Comparison of ENCODE assay signal across 10 mouse cellular contexts in genomic region chr14:116559990-116560389, GRCm38 (mm10).
DNase-seq lines count a peak whose midpoint lies in the region; ATAC-seq lines count a peak whose summit lies in the region.
"Had no signal": no experiment of that assay in that cellular context is flagged by ENCODE, and none has a peak within 500 bp of the region (broad histone marks: within the 10 kb centered on the region; RNA-seq: fewer than 3 reads in every experiment).

No protein-coding gene starts in this region.

- no peak overlapping the region for H3K9ac ChIP-seq in neural tube, embryonic 12.5 days
- no peak overlapping the region for H3K9ac ChIP-seq in neural tube, embryonic 15.5 days (replicated peaks)
- H3K9ac ChIP-seq in hindbrain, embryonic 16.5 days (ENCODE audit: low read depth, low read length), result no peak overlapping the region
- H3K9ac ChIP-seq in midbrain, embryonic 16.5 days (ENCODE audit: low read depth, low read length), result no peak overlapping the region

- H3K36me3 ChIP-seq in neural tube, embryonic 12.5 days, result no peaks in the 10 kb centered on the region
- H3K36me3 ChIP-seq in neural tube, embryonic 15.5 days, result no peaks in the 10 kb centered on the region
- no peaks in the 10 kb centered on the region for H3K36me3 ChIP-seq in hindbrain, embryonic 16.5 days (ENCODE audit: control insufficient read depth, insufficient read depth, low read length)
- H3K36me3 ChIP-seq in midbrain, embryonic 16.5 days (ENCODE audit: control insufficient read depth, insufficient read depth, low read length), result no peaks in the 10 kb centered on the region

- H3K4me2 ChIP-seq in neural tube, embryonic 12.5 days (replicated peaks), result no peak overlapping the region
- no peak overlapping the region for H3K4me2 ChIP-seq in neural tube, embryonic 15.5 days
- H3K4me2 ChIP-seq in hindbrain, embryonic 16.5 days (ENCODE audit: low read length), result no peak overlapping the region
- no peak overlapping the region for H3K4me2 ChIP-seq in midbrain, embryonic 16.5 days (ENCODE audit: low read length)

- no peaks in the 10 kb centered on the region for H3K9me3 ChIP-seq in neural tube, embryonic 12.5 days
- no peaks in the 10 kb centered on the region for H3K9me3 ChIP-seq in neural tube, embryonic 15.5 days (replicated peaks)
- H3K9me3 ChIP-seq in hindbrain, embryonic 16.5 days (ENCODE audit: control insufficient read depth, low read length), result no peaks in the 10 kb centered on the region
- H3K9me3 ChIP-seq in midbrain, embryonic 16.5 days (replicated peaks; ENCODE audit: control insufficient read depth, low read length, poor library complexity, severe bottlenecking), result no peaks in the 10 kb centered on the region

- no peaks in the 10 kb centered on the region for H3K27me3 ChIP-seq in neural tube, embryonic 12.5 days (replicated peaks)
- no peaks in the 10 kb centered on the region for H3K27me3 ChIP-seq in neural tube, embryonic 15.5 days (replicated peaks)
- H3K27me3 ChIP-seq in hindbrain, embryonic 16.5 days (replicated peaks; ENCODE audit: control insufficient read depth, insufficient read depth, low read length), result no peaks in the 10 kb centered on the region
- no peaks in the 10 kb centered on the region for H3K27me3 ChIP-seq in midbrain, embryonic 16.5 days (ENCODE audit: control insufficient read depth, insufficient read depth, low read depth, low read length)

- DNase-seq in cerebellum, adult 9-10 months, result peak; percentile 7
- no peak for DNase-seq in cerebellum, postnatal 36 days
- DNase-seq in layer of hippocampus, adult 11-12 months (ENCODE audit: low spot score), result no peak
- DNase-seq in adrenal gland, postnatal 25 days, result no peak

- H3K4me1 ChIP-seq in neural tube, embryonic 12.5 days, result no peaks in the 10 kb centered on the region
- peaks cover 4% of the 10 kb centered on the region; the same call in 1 of the 2 replicates for H3K4me1 ChIP-seq in neural tube, embryonic 15.5 days
- no peaks in the 10 kb centered on the region for H3K4me1 ChIP-seq in hindbrain, embryonic 16.5 days (ENCODE audit: control insufficient read depth, insufficient read depth, low read depth, low read length)
- no peaks in the 10 kb centered on the region for H3K4me1 ChIP-seq in midbrain, embryonic 16.5 days (ENCODE audit: control insufficient read depth, insufficient read depth, low read length)

- WGBS in neural tube, embryonic 12.5 days, result 48% methylated on average over 1 of the region's 1 CpGs
- WGBS in neural tube, embryonic 15.5 days, result 39% methylated on average over 1 of the region's 1 CpGs
- 55% methylated on average over 1 of the region's 1 CpGs for WGBS in hindbrain, embryonic 16.5 days
- WGBS in midbrain, embryonic 16.5 days, result 47% methylated on average over 1 of the region's 1 CpGs

- peak; percentile 70 for ATAC-seq in neural tube, embryonic 12.5 days (ENCODE audit: low FRiP score, low read depth)
- no peak for ATAC-seq in neural tube, embryonic 15.5 days (ENCODE audit: low FRiP score)
- ATAC-seq in hindbrain, embryonic 16.5 days, result peak; percentile 68
- ATAC-seq in midbrain, embryonic 16.5 days, result peak; percentile 58; the same call in 1 of the 2 replicates

- no peak overlapping the region for H3K4me3 ChIP-seq in neural tube, embryonic 12.5 days
- H3K4me3 ChIP-seq in neural tube, embryonic 15.5 days (replicated peaks), result no peak overlapping the region
- no peak overlapping the region for H3K4me3 ChIP-seq in hindbrain, embryonic 16.5 days (ENCODE audit: low read length)
- no peak overlapping the region for H3K4me3 ChIP-seq in midbrain, embryonic 16.5 days (ENCODE audit: low read depth, low read length)
- H3K4me3 ChIP-seq: erythroblast, embryonic 14.5 days had no signal

- no peak overlapping the region for H3K27ac ChIP-seq in neural tube, embryonic 12.5 days
- H3K27ac ChIP-seq in neural tube, embryonic 15.5 days (replicated peaks), result no peak overlapping the region
- H3K27ac ChIP-seq in hindbrain, embryonic 16.5 days (ENCODE audit: low read depth, low read length), result no peak overlapping the region
- no peak overlapping the region for H3K27ac ChIP-seq in midbrain, embryonic 16.5 days (ENCODE audit: low read length)
- H3K27ac ChIP-seq: macrophage had no signal
